Mouse (Mus musculus): ENCODE results near the gene Sytl3.
A peak's percentile ranks its signal among the peaks of the same experiment; 100 is the strongest.
"Not testable (repeated sequence)": the region's sequence is repeated elsewhere in the genome, so short reads cannot be mapped to it uniquely, and the experiment has no call there.

Sytl3 gene

GRCm38 (mm10) chr17:6661093-6661816, 2.4 kb downstream of the Sytl3 start:
- not testable (repeated sequence) for DNase-seq (ENCODE audit: low read depth, low spot score); H3K27me3 ChIP-seq (ENCODE audit: control insufficient read depth, insufficient read depth, low read length, poor library complexity, severe bottlenecking); H3K36me3 ChIP-seq (ENCODE audit: control insufficient read depth, insufficient read depth, low read length, poor library complexity, severe bottlenecking)

GRCm38 (mm10) chr17:6662840-6663239, 3.9 kb downstream of the Sytl3 start:
- DNase-seq (ENCODE audit: low read depth, low spot score); H3K36me3 ChIP-seq (ENCODE audit: control insufficient read depth, insufficient read depth, low read length, poor library complexity, severe bottlenecking); H3K27me3 ChIP-seq (ENCODE audit: control insufficient read depth, insufficient read depth, low read length, poor library complexity, severe bottlenecking): not testable (repeated sequence)

- not testable (repeated sequence) for H3K27me3 ChIP-seq (ENCODE audit: control insufficient read depth, insufficient read depth, low read length, poor library complexity, severe bottlenecking); DNase-seq (ENCODE audit: low read depth, low spot score); H3K36me3 ChIP-seq (ENCODE audit: control insufficient read depth, insufficient read depth, low read length, poor library complexity, severe bottlenecking)
Measured at GRCm38 (mm10) chr17:6665389-6665788, 6.5 kb downstream of the Sytl3 start.

- DNase-seq (ENCODE audit: low read depth, low spot score); H3K27me3 ChIP-seq (ENCODE audit: control insufficient read depth, insufficient read depth, low read length, poor library complexity, severe bottlenecking); H3K36me3 ChIP-seq (ENCODE audit: control insufficient read depth, insufficient read depth, low read length, poor library complexity, severe bottlenecking): not testable (repeated sequence)
Measured at GRCm38 (mm10) chr17:6668522-6668921, 9.6 kb downstream of the Sytl3 start.

- not testable (repeated sequence) for H3K27me3 ChIP-seq (ENCODE audit: control insufficient read depth, insufficient read depth, low read length, poor library complexity, severe bottlenecking); DNase-seq (ENCODE audit: low read depth, low spot score); H3K36me3 ChIP-seq (ENCODE audit: control insufficient read depth, insufficient read depth, low read length, poor library complexity, severe bottlenecking)
Measured at GRCm38 (mm10) chr17:6674297-6674696, 15.4 kb downstream of the Sytl3 start.

- H3K36me3 ChIP-seq (ENCODE audit: control insufficient read depth, insufficient read depth, low read length, poor library complexity, severe bottlenecking); DNase-seq (ENCODE audit: low read depth, low spot score); H3K27me3 ChIP-seq (ENCODE audit: control insufficient read depth, insufficient read depth, low read length, poor library complexity, severe bottlenecking): not testable (repeated sequence)
Measured at GRCm38 (mm10) chr17:6678063-6678462, 19.2 kb downstream of the Sytl3 start.

- not testable (repeated sequence) for H3K36me3 ChIP-seq (ENCODE audit: control insufficient read depth, insufficient read depth, low read length, poor library complexity, severe bottlenecking); DNase-seq (ENCODE audit: low read depth, low spot score); H3K27me3 ChIP-seq (ENCODE audit: control insufficient read depth, insufficient read depth, low read length, poor library complexity, severe bottlenecking)
Measured at GRCm38 (mm10) chr17:6681721-6682120, 22.8 kb downstream of the Sytl3 start.

- not testable (repeated sequence) for H3K36me3 ChIP-seq (ENCODE audit: control insufficient read depth, insufficient read depth, low read length, poor library complexity, severe bottlenecking); DNase-seq (ENCODE audit: low read depth, low spot score); H3K27me3 ChIP-seq (ENCODE audit: control insufficient read depth, insufficient read depth, low read length, poor library complexity, severe bottlenecking)
Measured at GRCm38 (mm10) chr17:6683702-6684101, 24.8 kb downstream of the Sytl3 start.

GRCm38 (mm10) chr17:6684464-6685287, 25.8 kb downstream of the Sytl3 start:
- not testable (repeated sequence) for DNase-seq (ENCODE audit: low read depth, low spot score); H3K36me3 ChIP-seq (ENCODE audit: control insufficient read depth, insufficient read depth, low read length, poor library complexity, severe bottlenecking); H3K27me3 ChIP-seq (ENCODE audit: control insufficient read depth, insufficient read depth, low read length, poor library complexity, severe bottlenecking)

GRCm38 (mm10) chr17:6685288-6685818, 26.5 kb downstream of the Sytl3 start:
- not testable (repeated sequence) for DNase-seq (ENCODE audit: low read depth, low spot score); H3K27me3 ChIP-seq (ENCODE audit: control insufficient read depth, insufficient read depth, low read length, poor library complexity, severe bottlenecking); H3K36me3 ChIP-seq (ENCODE audit: control insufficient read depth, insufficient read depth, low read length, poor library complexity, severe bottlenecking)

GRCm38 (mm10) chr17:6686299-6686971, 27.5 kb downstream of the Sytl3 start:
- not testable (repeated sequence) for H3K36me3 ChIP-seq (ENCODE audit: control insufficient read depth, insufficient read depth, low read length, poor library complexity, severe bottlenecking); H3K27me3 ChIP-seq (ENCODE audit: control insufficient read depth, insufficient read depth, low read length, poor library complexity, severe bottlenecking); DNase-seq (ENCODE audit: low read depth, low spot score)

- not testable (repeated sequence) for H3K36me3 ChIP-seq (ENCODE audit: control insufficient read depth, insufficient read depth, low read length, poor library complexity, severe bottlenecking); DNase-seq (ENCODE audit: low read depth, low spot score); H3K27me3 ChIP-seq (ENCODE audit: control insufficient read depth, insufficient read depth, low read length, poor library complexity, severe bottlenecking)
Measured at GRCm38 (mm10) chr17:6689344-6689743, 30.5 kb downstream of the Sytl3 start.

- peak; percentile 66 for DNase-seq (ENCODE audit: low read depth, low spot score)
- not testable (repeated sequence) for H3K36me3 ChIP-seq (ENCODE audit: control insufficient read depth, insufficient read depth, low read length, poor library complexity, severe bottlenecking); H3K27me3 ChIP-seq (ENCODE audit: control insufficient read depth, insufficient read depth, low read length, poor library complexity, severe bottlenecking)
Measured at GRCm38 (mm10) chr17:6691596-6691995, 32.7 kb downstream of the Sytl3 start.

- not testable (repeated sequence) for DNase-seq (ENCODE audit: low read depth, low spot score); H3K27me3 ChIP-seq (ENCODE audit: control insufficient read depth, insufficient read depth, low read length, poor library complexity, severe bottlenecking); H3K36me3 ChIP-seq (ENCODE audit: control insufficient read depth, insufficient read depth, low read length, poor library complexity, severe bottlenecking)
Measured at GRCm38 (mm10) chr17:6695712-6696111, 36.8 kb downstream of the Sytl3 start.

- peak; percentile 1 for DNase-seq (ENCODE audit: low read depth, low spot score)
- H3K36me3 ChIP-seq (ENCODE audit: control insufficient read depth, insufficient read depth, low read length, poor library complexity, severe bottlenecking); H3K27me3 ChIP-seq (ENCODE audit: control insufficient read depth, insufficient read depth, low read length, poor library complexity, severe bottlenecking): not testable (repeated sequence)
Measured at GRCm38 (mm10) chr17:6696521-6696920, 37.6 kb downstream of the Sytl3 start.

Data from splenic B cell, adult 2 months (primary cell).